Mouse (Mus musculus) liver, embryonic 14.5 days (tissue): ENCODE results near the gene Dpf3. TPM values are rescaled to one million over a fixed set of nuclear protein-coding genes. Genes with fewer than 3 reads are reported as not detected.

Experiments
- ATAC-seq: fragments of 200-750 bp; cut with Nextera tagmentation; 2 replicates; pipeline ENCODE4 v1.8.0; 2017; ENCODE audit warnings: moderate number of reproducible peaks, mild to moderate bottlenecking, moderate library complexity; ENCODE audit not compliant: insufficient read depth
- DNase-seq, 3 experiments: peaks; one replicate each; pipeline ENCODE4 v3.0.0-alpha.2; 2012 to 2013; ENCODE audit warnings: low read depth in 3 of 3, low spot score in 3 of 3
- H3K27ac ChIP-seq: fragments of 300-500 bp; sonication (generic); 2 replicates; pipeline ENCODE4 v1.5.1; 2014; ENCODE audit warnings: moderate library complexity, mild to moderate bottlenecking, control low read depth, inconsistent platforms
- H3K27me3 ChIP-seq: fragments of 300-500 bp; sonication (generic); 2 replicates; pipeline ENCODE4 v1.6.1; 2014; ENCODE audit warnings: mild to moderate bottlenecking, low read length, moderate library complexity; ENCODE audit not compliant: control insufficient read depth, insufficient read depth
- H3K36me3 ChIP-seq: fragments of 300-500 bp; sonication (generic); replicated peaks from 2 replicates; pipeline ENCODE4 v1.6.1; 2014; ENCODE audit warnings: low read depth; ENCODE audit not compliant: control insufficient read depth, insufficient read depth
- H3K4me1 ChIP-seq, 2 experiments: fragments of 200-500 bp in 1 of 2; fragments of 300-500 bp in 1 of 2; sonication (generic) in 1 of 2; replicated peaks; 2 replicates each; pipeline ENCODE4 v1.6.1; 2012 to 2014; ENCODE audit warnings: antibody characterized with exemption in 1 of 2, inconsistent platforms in 1 of 2, low read length in 1 of 2; ENCODE audit not compliant: control insufficient read depth in 2 of 2, insufficient read depth in 2 of 2
- H3K4me2 ChIP-seq: fragments of 300-500 bp; sonication (generic); 2 replicates; pipeline ENCODE4 v1.6.1; 2014; ENCODE audit warnings: low read depth, mild to moderate bottlenecking, control low read depth, moderate library complexity
- H3K4me3 ChIP-seq, 2 experiments: fragments of 200-500 bp in 1 of 2; fragments of 300-500 bp in 1 of 2; sonication (generic) in 1 of 2; 2 replicates each; pipeline ENCODE4 v1.5.1; 2012 to 2014; ENCODE audit warnings: low read depth in 2 of 2, low read length in 2 of 2, mild to moderate bottlenecking in 2 of 2, control low read depth in 1 of 2, inconsistent platforms in 1 of 2, moderate library complexity in 1 of 2; ENCODE audit not compliant: insufficient read depth in 1 of 2
- H3K9ac ChIP-seq: fragments of 300-500 bp; sonication (generic); replicated peaks from 2 replicates; pipeline ENCODE4 v1.6.1; 2014; ENCODE audit warnings: mild to moderate bottlenecking, control low read depth, moderate library complexity
- H3K9me3 ChIP-seq: fragments of 300-500 bp; sonication (generic); 2 replicates; pipeline ENCODE4 v1.6.1; 2016; ENCODE audit warnings: low read length, mixed read lengths; ENCODE audit not compliant: control insufficient read depth
- CTCF ChIP-seq: IDR thresholded peaks from 2 replicates; pipeline ENCODE4 v1.5.1; 2016; ENCODE audit warnings: antibody characterized with exemption, low read depth, control low read depth
- EP300 ChIP-seq: IDR thresholded peaks from 2 replicates; pipeline ENCODE4 v1.6.1; 2016; ENCODE audit warnings: antibody characterized with exemption, low read depth
- WGBS: fragments of 180-500 bp; shearing (Covaris S2); extraction: QIAGEN DNeasy Blood & Tissue Kit; methylation state at CpG from one replicate; pipeline ENCODE4 v1.1.7; 2014; ENCODE audit not compliant: insufficient replicate concordance; 5-methylcytosine and 5-hydroxymethylcytosine counted together
- polyA plus RNA-seq, 2 experiments: library from polyadenylated mRNA; depleted of rRNA in 1 of 2; stranded (reverse) in 1 of 2; unstranded in 1 of 2; fragments of >200 nt; fragmentation: Nextera tagmentation in 1 of 2; extraction: Ambion mirVana in 1 of 2; gene quantifications; 2 replicates each; pipeline versions ENCODE4 v1.2.1 to v1.2.3; 2012 to 2014

Gene Dpf3
- polyA plus RNA-seq, 2 experiments, result 3.7 to 4.8 TPM

- Histone ChIP-seq H3K36me3 (no peaks in the 10 kb centered on the region), H3K4me3 (no peak overlapping the region), H3K9me3 (peaks cover 4% of the 10 kb centered on the region), H3K27ac (no peak overlapping the region), H3K27me3 (no peaks in the 10 kb centered on the region), H3K4me1 (no peaks in the 10 kb centered on the region), H3K4me2 (no peak overlapping the region), H3K9ac (no peak overlapping the region)
- ATAC-seq, result no peak
- TF ChIP-seq EP300 (no peak), CTCF (no peak)
- 62% methylated on average over 6 of the region's 6 CpGs for WGBS
- DNase-seq, result no peak
Observed at GRCm38 (mm10) chr12:83229683-83230082, 257.8 kb downstream of the Dpf3 start.

GRCm38 (mm10) chr12:83227014-83227413 lies 260.5 kb downstream of the Dpf3 start:
- Histone ChIP-seq H3K9ac (no peak overlapping the region), H3K4me2 (no peak overlapping the region), H3K4me1 (no peaks in the 10 kb centered on the region), H3K36me3 (no peaks in the 10 kb centered on the region), H3K27ac (no peak overlapping the region), H3K4me3 (no peak overlapping the region), H3K9me3 (peaks cover 4% of the 10 kb centered on the region), H3K27me3 (no peaks in the 10 kb centered on the region)
- ATAC-seq (no peak), DNase-seq (no peak)
- TF ChIP-seq EP300, result no peak
- TF ChIP-seq CTCF, result no peak
- WGBS, result 65% methylated on average over 4 of the region's 4 CpGs

- H3K4me1 ChIP-seq, result 0 out of 4 replicates have a peak, but pooled peaks cover 0 to 3% of the 10 kb centered on the region in 2 experiments
- no peaks in the 10 kb centered on the region for H3K27me3 ChIP-seq
- no peak overlapping the region for H3K4me2 ChIP-seq
- H3K9me3 ChIP-seq, result no peaks in the 10 kb centered on the region
- no peak overlapping the region for H3K4me3 ChIP-seq
- WGBS, result 37% methylated on average over 7 of the region's 7 CpGs
- H3K36me3 ChIP-seq, result no peaks in the 10 kb centered on the region
- ATAC-seq (no peak), DNase-seq (no peak)
- no peak overlapping the region for H3K9ac ChIP-seq
- no peak overlapping the region for H3K27ac ChIP-seq
- TF ChIP-seq EP300 (no peak), CTCF (no peak)
Observed at GRCm38 (mm10) chr12:83220964-83221363, 266.6 kb downstream of the Dpf3 start.

GRCm38 (mm10) chr12:83213879-83214341 lies 273.6 kb downstream of the Dpf3 start:
- H3K27ac ChIP-seq, result no peak overlapping the region
- H3K4me3 ChIP-seq, result no peak overlapping the region
- no peaks in the 10 kb centered on the region for H3K36me3 ChIP-seq
- TF ChIP-seq CTCF, result no peak
- no peak for TF ChIP-seq EP300
- no peak overlapping the region for H3K4me2 ChIP-seq
- H3K4me1 ChIP-seq, result peaks cover 0 to 5% of the 10 kb centered on the region in 2 experiments; a peak in 2 of 4 replicates
- ATAC-seq (no peak), DNase-seq (no peak)
- 55% methylated on average over 6 of the region's 6 CpGs for WGBS
- H3K27me3 ChIP-seq, result no peaks in the 10 kb centered on the region
- H3K9ac ChIP-seq, result no peak overlapping the region
- H3K9me3 ChIP-seq, result no peaks in the 10 kb centered on the region

- no peak for TF ChIP-seq EP300
- TF ChIP-seq CTCF, result no peak
- Histone ChIP-seq H3K4me1 (peaks cover 0 to 5% of the 10 kb centered on the region in 2 experiments; a peak in 2 of 4 replicates), H3K36me3 (no peaks in the 10 kb centered on the region), H3K4me2 (no peak overlapping the region), H3K9ac (no peak overlapping the region), H3K9me3 (no peaks in the 10 kb centered on the region), H3K27ac (no peak overlapping the region), H3K27me3 (no peaks in the 10 kb centered on the region), H3K4me3 (no peak overlapping the region)
- no peak for ATAC-seq
- 54% methylated on average over 2 of the region's 2 CpGs for WGBS
- DNase-seq, result no peak
Observed at GRCm38 (mm10) chr12:83211976-83212375, 275.5 kb downstream of the Dpf3 start.
